Mouse (Mus musculus) erythroblast, embryonic 14.5 days (primary cell): ENCODE measurements around the gene Foxe1.

Source experiments
- GATA1 ChIP-seq: IDR thresholded peaks from 2 replicates; pipeline ENCODE4 v1.6.1; 2012; ENCODE audit warnings: low read length, inconsistent platforms, mixed read lengths
- TAL1 ChIP-seq: IDR thresholded peaks from 3 replicates; pipeline ENCODE4 v1.6.1; 2012; ENCODE audit warnings: low read length, inconsistent platforms, mixed read lengths

DNA sequence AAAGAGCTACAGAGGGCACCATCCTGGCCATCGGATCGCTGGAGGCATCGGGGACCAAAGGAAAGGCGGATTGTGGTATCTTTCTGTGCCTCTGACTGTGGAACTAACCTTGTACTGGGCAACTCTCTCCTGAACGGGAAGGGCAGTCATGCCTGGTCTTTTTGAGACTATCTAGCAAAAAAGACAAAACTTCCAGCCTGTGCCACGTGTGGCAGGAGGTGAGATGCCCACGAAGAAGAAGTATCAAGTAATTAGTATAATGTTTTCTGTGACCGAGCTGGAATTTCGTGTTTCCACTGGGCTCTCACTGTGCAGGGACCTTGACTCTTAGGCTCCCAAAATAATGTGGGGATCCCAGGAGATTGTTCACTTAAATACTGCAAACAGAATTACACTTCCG is 4.4 kb upstream of the Foxe1 start:
- TF ChIP-seq GATA1 (no peak), TAL1 (no peak)
